Mouse (Mus musculus) intestine, embryonic 16.5 days (tissue): ENCODE results near the gene Khk. TPM values are rescaled to one million over a fixed set of nuclear protein-coding genes. Genes with fewer than 3 reads are reported as not detected.
A peak's percentile ranks its signal among the peaks of the same experiment; 100 is the strongest.

Source experiments
- ATAC-seq: fragments of 200-750 bp; cut with Nextera tagmentation; 2 replicates; pipeline ENCODE4 v1.8.0; 2017; ENCODE audit warnings: moderate TSS enrichment, moderate library complexity
- H3K27ac ChIP-seq: fragments of 300-500 bp; sonication (generic); 2 replicates; pipeline ENCODE4 v1.5.1; 2014; ENCODE audit warnings: mild to moderate bottlenecking, low read length
- H3K27me3 ChIP-seq: fragments of 300-500 bp; sonication (generic); replicated peaks from 2 replicates; pipeline ENCODE4 v1.6.1; 2014; ENCODE audit warnings: low read length, control low read depth, mixed read lengths; ENCODE audit not compliant: control insufficient read depth, insufficient read depth
- H3K36me3 ChIP-seq: fragments of 300-500 bp; sonication (generic); 2 replicates; pipeline ENCODE4 v1.6.1; 2014; ENCODE audit warnings: low read length, control low read depth; ENCODE audit not compliant: control insufficient read depth, insufficient read depth
- H3K4me1 ChIP-seq: fragments of 300-500 bp; sonication (generic); 2 replicates; pipeline ENCODE4 v1.6.1; 2014; ENCODE audit warnings: low read length, control low read depth, mixed read lengths; ENCODE audit not compliant: control insufficient read depth, insufficient read depth
- H3K4me2 ChIP-seq: fragments of 300-500 bp; sonication (generic); 2 replicates; pipeline ENCODE4 v1.6.1; 2014; ENCODE audit warnings: low read depth, low read length, control low read depth
- H3K4me3 ChIP-seq: fragments of 300-500 bp; sonication (generic); 2 replicates; pipeline ENCODE4 v1.5.1; 2014; ENCODE audit warnings: mild to moderate bottlenecking, low read length
- H3K9ac ChIP-seq: fragments of 300-500 bp; sonication (generic); 2 replicates; pipeline ENCODE4 v1.6.1; 2014; ENCODE audit warnings: low read depth, low read length
- H3K9me3 ChIP-seq: fragments of 300-500 bp; sonication (generic); 2 replicates; pipeline ENCODE4 v1.6.1; 2016; ENCODE audit warnings: low read length, control low read depth; ENCODE audit not compliant: control insufficient read depth
- WGBS: fragments of 180-500 bp; shearing (Covaris S2); extraction: QIAGEN DNeasy Blood & Tissue Kit; methylation state at CpG from one replicate; pipeline ENCODE4 v1.1.7; 2014; 5-methylcytosine and 5-hydroxymethylcytosine counted together
- polyA plus RNA-seq: library from polyadenylated mRNA; unstranded; fragments of >200 nt; fragmentation: Nextera tagmentation; extraction: Ambion mirVana; gene quantifications from 2 replicates; pipeline ENCODE4 v1.2.1, GENCODE M21; 2015

The Khk gene
- polyA plus RNA-seq, 1 experiment from 2014 or later: 26.9 TPM

- H3K9ac ChIP-seq: 0 out of 2 replicates have a peak overlapping the region, but pooled peaks have one; percentile 14
- H3K4me3 ChIP-seq: no peak overlapping the region
- H3K4me2 ChIP-seq: no peak overlapping the region
- peaks cover 40% of the 10 kb centered on the region for H3K4me1 ChIP-seq
- H3K36me3 ChIP-seq: no peaks in the 10 kb centered on the region; the same call in 1 of the 2 replicates
- 86% methylated on average over 11 of the region's 11 CpGs for WGBS
- H3K27ac ChIP-seq: no peak overlapping the region
- H3K9me3 ChIP-seq: no peaks in the 10 kb centered on the region
- no peaks in the 10 kb centered on the region for H3K27me3 ChIP-seq
- no peak for ATAC-seq
Observed at GRCm38 (mm10) chr5:30917348-30917747, 3.9 kb upstream of the Khk start.

GRCm38 (mm10) chr5:30917891-30918670 is 3.1 kb upstream of the Khk start:
- WGBS: 88% methylated on average over 31 of the region's 31 CpGs
- Histone ChIP-seq H3K27me3 (no peaks in the 10 kb centered on the region), H3K27ac (no peak overlapping the region), H3K9ac (no peak overlapping the region; the same call in 1 of the 2 replicates), H3K4me3 (no peak overlapping the region), H3K4me2 (no peak overlapping the region), H3K4me1 (peaks cover 39% of the 10 kb centered on the region), H3K9me3 (no peaks in the 10 kb centered on the region), H3K36me3 (no peaks in the 10 kb centered on the region; the same call in 1 of the 2 replicates)
- ATAC-seq: no peak

- no peaks in the 10 kb centered on the region for H3K9me3 ChIP-seq
- H3K27me3 ChIP-seq: no peaks in the 10 kb centered on the region
- H3K36me3 ChIP-seq: no peaks in the 10 kb centered on the region; the same call in 1 of the 2 replicates
- H3K4me3 ChIP-seq: no peak overlapping the region
- peaks cover 39% of the 10 kb centered on the region for H3K4me1 ChIP-seq
- H3K4me2 ChIP-seq: no peak overlapping the region
- WGBS: 88% methylated on average over 8 of the region's 8 CpGs
- H3K9ac ChIP-seq: no peak overlapping the region; the same call in 1 of the 2 replicates
- H3K27ac ChIP-seq: no peak overlapping the region
- no peak for ATAC-seq
Observed at GRCm38 (mm10) chr5:30918691-30919090, 2.5 kb upstream of the Khk start.

GRCm38 (mm10) chr5:30919831-30920614 is 1.2 kb upstream of the Khk start:
- Histone ChIP-seq H3K27me3 (no peaks in the 10 kb centered on the region), H3K9ac (peak overlapping the region; percentile 43; the same call in 1 of the 2 replicates), H3K9me3 (no peaks in the 10 kb centered on the region), H3K4me3 (no peak overlapping the region), H3K4me2 (0 out of 2 replicates have a peak overlapping the region, but pooled peaks have one; percentile 89), H3K4me1 (peaks cover 36% of the 10 kb centered on the region), H3K36me3 (no peaks in the 10 kb centered on the region; the same call in 1 of the 2 replicates), H3K27ac (peak overlapping the region; percentile 45)
- no peak; the same call in 1 of the 2 replicates for ATAC-seq
- 62% methylated on average over 11 of the region's 11 CpGs for WGBS

GRCm38 (mm10) chr5:30920621-30921020 is 610 bp upstream of the Khk start:
- Histone ChIP-seq H3K27me3 (no peaks in the 10 kb centered on the region), H3K9ac (peak overlapping the region; percentile 43), H3K4me2 (peak overlapping the region; percentile 89), H3K36me3 (no peaks in the 10 kb centered on the region; the same call in 1 of the 2 replicates), H3K4me3 (peak overlapping the region; percentile 61), H3K4me1 (peaks cover 33% of the 10 kb centered on the region), H3K9me3 (no peaks in the 10 kb centered on the region), H3K27ac (peak overlapping the region; percentile 45)
- peak; percentile 27 for ATAC-seq
- 55% methylated on average over 19 of the region's 19 CpGs for WGBS

- peak overlapping the region; percentile 61 for H3K4me3 ChIP-seq
- H3K27me3 ChIP-seq: no peaks in the 10 kb centered on the region
- peak overlapping the region; percentile 89 for H3K4me2 ChIP-seq
- no peak for ATAC-seq
- H3K4me1 ChIP-seq: peaks cover 25% of the 10 kb centered on the region
- H3K9me3 ChIP-seq: no peaks in the 10 kb centered on the region
- 51% methylated on average over 10 of the region's 10 CpGs for WGBS
- no peaks in the 10 kb centered on the region; the same call in 1 of the 2 replicates for H3K36me3 ChIP-seq
- no peak overlapping the region for H3K27ac ChIP-seq
- 0 out of 2 replicates have a peak overlapping the region, but pooled peaks have one; percentile 0 for H3K9ac ChIP-seq
Observed at GRCm38 (mm10) chr5:30922581-30923041, 1.4 kb downstream of the Khk start.

GRCm38 (mm10) chr5:30923119-30923518 is 1.9 kb downstream of the Khk start:
- no peaks in the 10 kb centered on the region; the same call in 1 of the 2 replicates for H3K36me3 ChIP-seq
- no peak overlapping the region for H3K4me3 ChIP-seq
- H3K27ac ChIP-seq: no peak overlapping the region
- 79% methylated on average over 6 of the region's 6 CpGs for WGBS
- H3K9me3 ChIP-seq: no peaks in the 10 kb centered on the region
- H3K27me3 ChIP-seq: no peaks in the 10 kb centered on the region
- no peak overlapping the region for H3K9ac ChIP-seq
- H3K4me2 ChIP-seq: 0 out of 2 replicates have a peak overlapping the region, but pooled peaks have one; percentile 89
- ATAC-seq: no peak
- peaks cover 25% of the 10 kb centered on the region for H3K4me1 ChIP-seq

- ATAC-seq: no peak
- no peaks in the 10 kb centered on the region for H3K27me3 ChIP-seq
- no peak overlapping the region for H3K9ac ChIP-seq
- no peak overlapping the region for H3K4me3 ChIP-seq
- H3K4me1 ChIP-seq: peaks cover 25% of the 10 kb centered on the region
- H3K27ac ChIP-seq: no peak overlapping the region
- H3K4me2 ChIP-seq: no peak overlapping the region
- no peaks in the 10 kb centered on the region; the same call in 1 of the 2 replicates for H3K36me3 ChIP-seq
- whole genome bisulfite sequencing: 81% methylated on average over 8 of the region's 8 CpGs
- H3K9me3 ChIP-seq: no peaks in the 10 kb centered on the region
Observed at GRCm38 (mm10) chr5:30924614-30925013, 3.4 kb downstream of the Khk start.

- Histone ChIP-seq H3K4me2 (no peak overlapping the region), H3K9me3 (no peaks in the 10 kb centered on the region), H3K4me1 (peaks cover 22% of the 10 kb centered on the region), H3K27ac (no peak overlapping the region), H3K4me3 (no peak overlapping the region), H3K36me3 (no peaks in the 10 kb centered on the region), H3K27me3 (no peaks in the 10 kb centered on the region), H3K9ac (0 out of 2 replicates have a peak overlapping the region, but pooled peaks have one; percentile 21)
- ATAC-seq: no peak
- WGBS: 86% methylated on average over 5 of the region's 5 CpGs
Observed at GRCm38 (mm10) chr5:30925217-30925616, 4.0 kb downstream of the Khk start.
